Mouse (Mus musculus): ENCODE data around the gene Nxph2.

Nxph2 gene

DNA sequence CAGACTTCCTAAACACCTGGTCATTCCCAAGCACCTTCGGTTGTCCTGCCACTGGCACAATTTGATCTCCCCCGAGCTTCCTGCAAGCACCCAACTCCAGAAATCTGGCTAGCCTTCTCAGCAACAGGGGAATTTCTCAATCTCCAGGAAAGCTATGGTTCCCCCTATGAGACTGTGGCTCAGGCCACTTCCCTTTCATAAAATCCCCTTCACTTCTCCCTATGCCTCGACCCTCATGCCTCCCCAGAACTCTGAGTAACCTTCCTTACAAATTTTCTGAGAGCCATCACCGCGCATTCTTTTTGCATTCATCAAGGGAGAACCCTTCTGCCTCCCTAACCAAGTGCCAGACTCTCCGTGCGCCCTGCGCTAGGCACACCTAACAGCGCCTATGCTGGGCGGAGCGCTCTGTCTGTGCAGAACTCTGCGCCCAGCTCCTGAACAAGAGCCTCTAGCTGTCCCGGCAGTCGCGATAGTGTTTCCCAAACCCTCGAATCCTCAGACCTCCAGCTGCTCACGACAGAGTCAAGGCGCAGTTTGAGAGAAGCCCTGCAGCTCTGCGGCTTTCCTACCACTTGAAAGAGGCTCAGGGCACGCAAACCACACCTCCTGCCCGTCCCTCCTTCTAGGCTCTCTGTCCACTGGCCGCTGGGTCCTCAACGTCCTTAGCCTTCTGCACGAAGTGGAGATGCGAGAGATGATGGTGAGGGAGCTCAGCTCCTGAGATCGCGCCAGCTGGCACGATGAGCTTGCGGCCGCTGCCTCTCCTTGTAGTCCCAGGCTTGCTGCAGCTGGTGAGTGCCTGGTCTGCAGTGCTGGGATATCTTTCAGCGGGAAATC lies at the start of gene Nxph2:
Nxph2 (plus strand) TSS at position 501 of the 840 bp plus-strand sequence.
- DNase-seq: no peak

DNA sequence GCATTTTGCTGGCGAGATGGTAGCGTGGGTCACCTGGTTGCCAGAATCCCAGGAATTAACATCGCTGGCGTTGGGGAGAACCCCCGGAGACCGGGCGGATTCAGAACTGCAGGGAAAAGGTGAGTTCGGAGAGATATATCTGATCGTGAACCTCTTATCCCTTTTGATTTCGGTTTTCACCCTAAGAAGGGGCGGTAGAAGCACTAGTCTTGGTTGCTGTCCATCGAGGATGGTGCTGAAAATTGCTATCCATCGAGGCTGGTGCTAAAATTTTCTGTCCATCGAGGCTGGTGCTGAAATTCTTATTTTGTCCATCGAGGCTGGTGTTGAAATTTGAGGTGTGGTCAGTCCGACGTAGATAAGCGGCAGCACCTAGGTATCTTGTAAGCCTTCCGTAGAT lies 30.1 kb upstream of the Nxph2 start:
- peak; percentile 63 for DNase-seq

DNA sequence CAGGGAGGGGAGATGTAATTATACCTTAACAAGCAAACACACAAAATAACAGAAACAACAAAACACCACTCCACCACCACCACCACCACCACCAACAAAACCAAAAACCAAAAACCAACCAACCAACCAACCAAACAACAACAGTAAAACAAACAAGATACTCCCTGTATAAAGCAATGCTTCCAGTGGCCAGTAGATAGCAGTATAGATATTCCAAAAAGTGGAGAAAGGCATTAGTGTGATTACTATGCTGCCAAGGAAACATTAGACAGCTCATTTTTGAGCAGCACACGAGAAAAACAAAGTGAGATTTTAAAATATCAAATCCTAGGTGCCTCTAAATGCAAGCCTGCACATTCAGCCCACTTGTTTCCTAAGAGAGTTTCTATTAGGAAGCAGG lies 6.2 kb upstream of the Nxph2 start:
- DNase-seq: no peak
